Mouse (Mus musculus): ENCODE measurements around the gene Leprot.

Gene Leprot

GRCm38 (mm10) chr4:101647196-101647905 is at the start of gene Leprot:
Leprot (plus strand) TSS chr4:101647718.
- peak; percentile 90 for DNase-seq

GRCm38 (mm10) chr4:101601758-101602157 is 45.8 kb upstream of the Leprot start:
- peak; percentile 37 for DNase-seq

- DNase-seq = no peak
Measured at GRCm38 (mm10) chr4:101603635-101604034, 43.9 kb upstream of the Leprot start.

GRCm38 (mm10) chr4:101616520-101616919 is 31.0 kb upstream of the Leprot start:
- DNase-seq = no peak

- no peak for DNase-seq
Measured at GRCm38 (mm10) chr4:101617742-101618141, 29.8 kb upstream of the Leprot start.

GRCm38 (mm10) chr4:101620206-101620605 is 27.3 kb upstream of the Leprot start:
- DNase-seq = no peak

GRCm38 (mm10) chr4:101621241-101621640 is 26.3 kb upstream of the Leprot start:
- no peak for DNase-seq

- DNase-seq = no peak
Measured at GRCm38 (mm10) chr4:101625278-101625677, 22.2 kb upstream of the Leprot start.

- no peak for DNase-seq
Measured at GRCm38 (mm10) chr4:101635596-101635995, 11.9 kb upstream of the Leprot start.

- DNase-seq = no peak
Measured at GRCm38 (mm10) chr4:101637472-101637871, 10.0 kb upstream of the Leprot start.

- DNase-seq = no peak
Measured at GRCm38 (mm10) chr4:101640631-101641030, 6.9 kb upstream of the Leprot start.

- DNase-seq = no peak
Measured at GRCm38 (mm10) chr4:101642708-101643107, 4.8 kb upstream of the Leprot start.

- no peak for DNase-seq
Measured at GRCm38 (mm10) chr4:101643216-101643615, 4.3 kb upstream of the Leprot start.

- no peak for DNase-seq
Measured at GRCm38 (mm10) chr4:101646857-101647195, 692 bp upstream of the Leprot start.

- DNase-seq = peak; percentile 61
Measured at GRCm38 (mm10) chr4:101647976-101648642, 591 bp downstream of the Leprot start.

GRCm38 (mm10) chr4:101648745-101649144 is 1.2 kb downstream of the Leprot start:
- no peak for DNase-seq

- no peak for DNase-seq
Measured at GRCm38 (mm10) chr4:101650961-101651360, 3.4 kb downstream of the Leprot start.

GRCm38 (mm10) chr4:101654256-101654655 is 6.7 kb downstream of the Leprot start:
- DNase-seq = no peak

- no peak for DNase-seq
Measured at GRCm38 (mm10) chr4:101654788-101655414, 7.4 kb downstream of the Leprot start.

- no peak for DNase-seq
Measured at GRCm38 (mm10) chr4:101655415-101655790, 7.9 kb downstream of the Leprot start.

GRCm38 (mm10) chr4:101656056-101656455 is 8.5 kb downstream of the Leprot start:
- no peak for DNase-seq

GRCm38 (mm10) chr4:101656956-101657570 is 9.5 kb downstream of the Leprot start:
- DNase-seq = no peak

- DNase-seq = peak; percentile 55
Measured at GRCm38 (mm10) chr4:101664160-101664750, 16.7 kb downstream of the Leprot start.

All from thymus, postnatal 25 days (tissue).